Mouse (Mus musculus) embryo, embryonic 10 days (tissue): ENCODE measurements at regions not wholly inside any gene's neighbourhood (a gene's known extent, or its start where the extent isn't known, plus 50 kb on each side); places are given as distances from the start of the nearest gene placed in this dataset.

Experiments used
- DNase-seq: peaks from one replicate; pipeline ENCODE4 v3.0.0-alpha.2; 2015; ENCODE audit warnings: low spot score

GRCm38 (mm10) chr2:137974651-137975050 is 281.7 kb upstream of the Btbd3 start:
- DNase-seq, result no peak

- no peak for DNase-seq
Measured at GRCm38 (mm10) chr2:137969156-137969555, 287.2 kb upstream of the Btbd3 start.

- DNase-seq, result peak; percentile 28
Measured at GRCm38 (mm10) chr2:137966460-137967076, 289.8 kb upstream of the Btbd3 start.

GRCm38 (mm10) chr2:137954830-137955229 is 301.5 kb upstream of the Btbd3 start:
- DNase-seq, result no peak

GRCm38 (mm10) chr2:137953144-137953543 is 303.2 kb upstream of the Btbd3 start:
- DNase-seq, result no peak

DNA sequence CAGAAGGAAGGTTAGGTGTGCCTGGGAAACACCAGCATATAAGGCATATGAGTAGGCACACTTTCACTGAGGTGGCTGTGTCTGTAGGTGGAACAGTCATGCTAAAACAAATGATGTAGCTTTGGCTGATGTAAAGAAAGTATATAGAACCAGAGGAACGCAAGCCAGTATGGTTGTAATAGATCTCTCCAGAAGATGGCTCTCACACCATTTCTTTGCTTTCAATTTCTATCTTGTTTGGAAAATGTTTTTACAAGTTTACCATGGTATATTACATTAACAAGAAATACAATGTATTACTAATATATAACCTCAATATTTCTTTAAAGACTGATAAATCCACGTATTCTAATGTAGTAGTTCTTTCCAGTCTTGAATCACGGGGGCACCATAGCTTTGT is 304.4 kb upstream of the Btbd3 start:
- DNase-seq, result no peak

GRCm38 (mm10) chr2:137950931-137951330 is 305.4 kb upstream of the Btbd3 start:
- no peak for DNase-seq

- DNase-seq, result peak; percentile 91
Measured at GRCm38 (mm10) chr2:137942753-137943152, 313.6 kb upstream of the Btbd3 start.

DNA sequence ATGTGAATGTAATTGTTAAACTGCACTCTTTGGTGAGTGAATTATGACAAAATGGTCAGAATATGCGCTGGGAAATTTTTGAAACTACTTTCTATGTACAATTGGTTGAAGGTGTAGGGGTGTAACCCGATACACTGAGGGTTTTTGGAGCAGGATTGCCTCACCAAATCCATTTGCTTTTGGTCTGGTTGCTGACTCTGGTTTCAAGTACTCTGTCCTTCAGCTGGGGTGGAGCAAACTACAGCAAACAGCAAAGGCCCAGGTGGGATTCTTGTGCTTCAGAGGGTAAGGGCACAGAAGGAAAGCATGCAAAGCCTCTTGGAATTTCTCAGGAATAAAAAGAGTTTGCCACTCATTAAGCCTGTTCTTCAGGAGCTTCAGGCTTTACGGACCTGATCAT is 316.8 kb upstream of the Btbd3 start:
- no peak for DNase-seq

DNA sequence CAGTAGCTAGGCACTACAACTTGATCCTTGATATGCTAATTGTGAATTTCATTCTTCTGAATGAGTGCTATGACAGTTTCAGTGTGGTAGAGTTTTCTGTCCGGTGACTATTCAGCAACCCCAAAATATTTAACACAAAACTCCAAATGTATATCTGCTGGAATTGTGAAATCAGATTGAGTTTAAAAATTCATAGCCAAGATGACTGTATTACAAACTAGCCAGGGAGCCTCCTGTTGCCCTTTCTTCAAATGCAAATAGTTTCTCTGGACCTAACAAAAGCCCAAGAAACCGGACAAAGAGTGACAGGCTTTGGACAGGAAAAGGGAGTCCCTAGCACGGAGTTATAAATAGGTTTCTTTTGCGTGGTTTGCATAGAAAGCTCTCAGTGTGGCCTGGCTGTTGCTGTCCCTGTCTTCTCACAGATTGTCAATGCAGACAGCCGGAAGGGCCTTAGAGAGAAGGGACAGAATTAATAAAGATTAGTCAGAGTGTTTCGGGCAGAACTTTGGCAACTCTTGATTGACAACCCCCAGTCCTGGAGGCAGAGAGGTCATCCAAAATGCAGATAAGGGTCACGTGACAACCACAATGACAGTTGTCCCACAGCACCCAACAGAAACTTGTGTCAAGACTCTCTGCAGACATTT is 317.4 kb upstream of the Btbd3 start:
- peak; percentile 32 for DNase-seq

- DNase-seq, result no peak
Measured at GRCm38 (mm10) chr2:137936613-137937012, 319.8 kb upstream of the Btbd3 start.

DNA sequence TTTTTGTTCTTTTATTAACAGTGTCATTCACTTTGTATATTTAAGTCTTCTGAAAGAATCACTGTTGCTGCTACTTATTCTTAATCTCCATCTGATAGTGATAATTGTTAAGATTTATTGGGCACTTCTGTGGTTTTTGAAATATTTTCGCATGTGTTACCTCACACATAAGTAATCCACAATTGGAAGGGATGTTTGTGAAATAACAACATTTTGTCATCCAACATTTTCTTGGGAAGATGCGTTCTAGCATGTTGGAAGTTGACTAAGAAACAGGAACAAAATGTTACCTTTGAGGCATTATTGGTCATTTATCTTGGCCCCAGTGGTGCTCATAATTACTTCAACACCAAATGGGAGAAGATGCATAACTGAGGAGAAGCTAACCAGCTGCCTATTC is 323.4 kb upstream of the Btbd3 start:
- no peak for DNase-seq

GRCm38 (mm10) chr2:137932488-137932887 is 323.9 kb upstream of the Btbd3 start:
- DNase-seq, result no peak

GRCm38 (mm10) chr2:137925488-137925887 is 330.9 kb upstream of the Btbd3 start:
- DNase-seq, result no peak

GRCm38 (mm10) chr2:137924576-137924975 is 331.8 kb upstream of the Btbd3 start:
- DNase-seq, result no peak

GRCm38 (mm10) chr2:137898425-137898824 is 357.9 kb upstream of the Btbd3 start:
- DNase-seq, result no peak

DNA sequence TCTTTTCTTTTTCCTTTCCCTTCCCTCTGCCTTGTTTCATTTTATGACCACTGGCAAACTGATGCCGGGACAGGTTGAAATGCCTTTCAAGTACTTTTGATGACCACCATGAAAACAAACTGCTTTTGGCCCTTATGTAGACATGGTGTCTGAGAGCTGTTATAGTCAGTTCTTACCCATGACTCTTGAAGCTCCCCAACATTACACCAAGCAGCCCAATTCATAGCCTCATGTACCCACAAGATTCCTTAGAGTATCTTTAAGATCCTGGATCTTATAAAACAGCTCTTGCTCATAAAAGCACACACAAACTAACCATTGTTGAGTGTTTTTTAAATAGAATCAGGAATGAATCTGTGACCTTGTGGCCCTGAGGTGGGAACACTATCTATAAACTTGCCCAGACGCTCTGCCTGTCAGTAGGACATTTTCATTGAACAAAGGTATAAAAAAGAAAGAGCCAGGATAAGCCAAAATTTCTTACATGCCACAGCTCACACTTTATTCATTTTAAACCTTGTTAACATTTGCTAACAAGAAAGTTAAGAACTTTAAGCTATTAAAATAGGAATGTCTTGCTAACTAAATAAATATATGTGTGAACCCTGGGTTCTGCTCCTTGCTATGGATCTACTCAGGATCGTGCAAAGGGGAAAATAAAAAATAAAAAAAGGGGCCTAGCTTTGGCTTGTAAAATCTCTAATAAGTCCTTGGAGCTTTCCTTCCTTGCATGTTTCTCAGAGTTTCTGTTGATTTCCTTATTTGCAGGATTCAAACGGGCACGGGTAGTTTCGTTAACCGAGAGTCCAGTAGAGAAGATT is 375.9 kb upstream of the Btbd3 start:
- no peak for DNase-seq

DNA sequence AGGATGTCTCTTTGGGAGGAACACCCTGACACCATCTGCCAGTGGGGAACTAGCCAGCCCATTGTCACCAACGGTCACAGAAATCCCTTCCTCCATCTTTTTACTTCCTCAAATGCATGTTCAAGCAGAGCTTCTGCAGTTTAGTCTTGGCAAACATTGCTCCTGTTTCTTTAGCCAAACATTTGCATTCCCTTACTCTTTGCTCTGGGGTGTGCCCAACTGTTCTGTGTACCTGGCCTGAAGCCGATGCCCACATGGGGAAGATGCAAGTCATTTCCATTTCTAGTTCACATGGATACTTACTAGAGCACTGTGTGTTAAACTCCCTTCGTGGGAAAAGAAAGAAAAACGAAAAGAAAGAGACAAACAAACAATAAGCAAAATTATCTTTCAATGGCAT is 386.7 kb upstream of the Btbd3 start:
- no peak for DNase-seq

DNA sequence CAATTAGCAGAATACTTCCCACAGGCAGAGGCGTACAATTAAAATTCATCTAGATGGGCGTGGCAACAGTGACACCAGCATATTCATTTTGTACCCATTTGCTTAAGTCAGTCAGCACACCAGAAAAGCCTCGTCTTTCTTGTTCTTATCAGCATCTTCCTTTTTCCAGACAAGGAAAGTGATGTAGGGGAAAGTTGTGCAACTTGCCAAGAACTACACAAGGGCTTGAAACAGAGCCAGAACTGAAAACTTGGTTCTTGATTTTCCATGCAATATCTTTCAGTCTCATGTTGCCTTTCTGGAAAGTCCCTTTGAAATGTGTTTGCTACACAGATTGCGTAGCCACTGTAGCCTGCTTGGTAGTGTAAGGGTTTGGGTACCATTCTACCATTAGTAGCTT is 401.9 kb upstream of the Btbd3 start:
- no peak for DNase-seq

DNA sequence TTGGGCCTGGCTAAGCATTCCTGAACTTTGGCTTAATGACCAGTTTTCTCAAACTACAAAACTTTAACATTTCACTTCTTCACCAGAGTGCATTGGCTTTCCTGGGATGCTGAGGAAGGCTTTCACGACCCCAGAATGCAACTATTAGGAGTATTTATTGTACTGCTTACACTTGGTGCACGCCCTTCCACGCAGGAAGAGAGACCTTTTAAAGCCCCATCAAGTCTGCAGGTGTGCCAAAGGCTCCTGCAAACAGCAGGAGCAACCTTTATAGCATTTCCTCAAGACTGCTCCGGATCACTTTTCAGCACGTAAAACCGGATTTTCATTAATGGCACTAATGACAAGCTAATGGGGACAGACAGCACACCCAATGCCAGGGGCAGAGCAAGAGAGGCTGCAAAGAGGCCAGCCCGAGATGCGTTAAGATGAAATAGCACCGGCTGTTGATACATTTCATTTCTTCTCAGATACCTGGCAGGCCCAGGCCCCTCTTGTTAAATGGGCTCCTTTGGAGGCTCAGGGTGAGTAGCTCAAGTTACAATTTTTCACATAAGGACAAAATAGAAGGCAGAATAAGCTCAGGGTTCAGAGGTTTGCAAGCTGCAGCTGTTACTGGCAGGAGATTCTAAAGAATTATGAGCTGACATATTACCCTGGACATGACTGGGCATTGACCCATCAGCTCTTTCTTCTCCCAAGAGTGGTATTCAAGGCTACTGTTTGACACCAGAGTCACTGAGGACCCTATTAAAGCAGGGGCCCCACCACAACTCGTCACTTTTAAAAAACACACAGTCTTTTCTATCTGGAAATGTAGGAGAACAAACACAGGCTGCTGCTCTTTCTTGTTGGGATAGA is 402.7 kb upstream of the Btbd3 start:
- no peak for DNase-seq

DNA sequence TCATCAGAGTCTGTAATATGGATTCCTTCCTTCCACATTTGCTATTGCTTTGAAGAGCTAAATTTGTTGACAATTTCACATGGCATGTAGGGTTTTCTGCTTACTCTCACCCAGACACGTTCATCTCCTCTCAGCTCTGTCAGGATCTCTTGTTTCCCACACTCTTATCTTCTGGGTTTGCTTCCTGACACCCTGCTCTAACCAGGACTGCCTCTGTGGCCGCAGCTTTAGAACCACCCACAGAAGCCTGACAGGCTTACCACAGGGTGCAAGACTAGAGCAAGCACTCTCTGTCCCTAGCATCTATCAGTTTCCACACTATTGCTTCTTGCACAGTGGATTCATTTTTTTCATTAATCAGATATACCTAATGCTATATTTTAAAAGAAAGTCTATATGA is 408.5 kb upstream of the Btbd3 start:
- no peak for DNase-seq

DNA sequence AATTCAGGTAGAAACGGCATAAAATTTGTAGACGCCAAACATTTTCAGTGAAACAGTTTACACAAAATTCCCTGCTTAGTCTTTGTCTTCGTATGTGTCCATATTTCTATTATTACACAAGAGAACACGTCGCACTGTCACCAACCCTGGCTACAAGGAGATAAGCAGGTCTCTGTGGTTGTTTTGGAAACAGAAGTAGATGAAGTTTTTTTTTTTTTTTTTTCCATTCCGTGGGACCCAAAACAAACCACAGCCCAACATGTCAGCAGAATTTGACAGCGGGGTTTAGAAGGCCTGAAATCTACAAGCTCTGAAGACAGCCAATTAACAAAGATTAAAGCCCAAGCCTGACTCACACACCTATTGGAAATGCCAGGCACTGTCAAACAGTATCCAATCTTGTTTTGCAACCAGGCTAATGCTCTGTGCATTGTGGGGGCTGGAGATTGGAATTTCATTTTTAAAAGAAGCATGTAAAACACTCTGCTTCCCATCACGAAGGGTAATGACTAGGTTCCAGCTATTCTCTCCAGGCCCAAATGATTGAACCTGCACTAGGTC is 428.5 kb upstream of the Btbd3 start:
- DNase-seq, result no peak
